8 mouse cellular contexts compared by ENCODE assay signal in genomic region chr2:10300771-10301170, GRCm38 (mm10).
DNase-seq lines count a peak whose midpoint lies in the region; ATAC-seq and TF ChIP-seq lines count a peak whose summit lies in the region.

No protein-coding gene starts in this region.

- H3K4me3 ChIP-seq in heart, postnatal 0 days (ENCODE audit: low read depth, low read length): no peak overlapping the region
- no peak overlapping the region for H3K4me3 ChIP-seq in liver, embryonic 14.5 days (ENCODE audit: insufficient read depth in 1 of 2, low read depth in 2 of 2, low read length in 2 of 2)
- H3K4me3 ChIP-seq in stomach, embryonic 14.5 days (ENCODE audit: low read depth, low read length): no peak overlapping the region

- peak; percentile 58 for ATAC-seq in heart, postnatal 0 days (ENCODE audit: insufficient read depth, low read depth)
- peak; percentile 78 for ATAC-seq in liver, embryonic 14.5 days (ENCODE audit: insufficient read depth)
- peak; percentile 53 for ATAC-seq in stomach, embryonic 14.5 days (ENCODE audit: insufficient number of reproducible peaks, insufficient read depth, low FRiP score, low read depth)

- H3K9me3 ChIP-seq in heart, postnatal 0 days (replicated peaks; ENCODE audit: control insufficient read depth, low read length): no peaks in the 10 kb centered on the region
- H3K9me3 ChIP-seq in liver, embryonic 14.5 days (ENCODE audit: control insufficient read depth, low read length): no peaks in the 10 kb centered on the region
- H3K9me3 ChIP-seq in stomach, embryonic 14.5 days (ENCODE audit: control insufficient read depth, low read depth, low read length): no peaks in the 10 kb centered on the region

- 30% methylated on average over 10 of the region's 10 CpGs for WGBS in heart, postnatal 0 days
- 39% methylated on average over 10 of the region's 10 CpGs for WGBS in liver, embryonic 14.5 days (ENCODE audit: insufficient replicate concordance)
- WGBS in stomach, embryonic 14.5 days: 43% methylated on average over 10 of the region's 10 CpGs

- no peaks in the 10 kb centered on the region for H3K4me1 ChIP-seq in heart, postnatal 0 days (ENCODE audit: control insufficient read depth, insufficient read depth)
- peaks cover 0 to 8% of the 10 kb centered on the region in 2 experiments; a peak in 1 of 4 replicates for H3K4me1 ChIP-seq in liver, embryonic 14.5 days (replicated peaks; ENCODE audit: control insufficient read depth in 2 of 2, insufficient read depth in 2 of 2, low read length in 1 of 2)
- peaks cover 4% of the 10 kb centered on the region; the same call in 1 of the 2 replicates for H3K4me1 ChIP-seq in stomach, embryonic 14.5 days (ENCODE audit: control insufficient read depth, insufficient read depth, low read length)

- DNase-seq in cerebellum, postnatal 10 days: peak; percentile 49 to 50
- no peak for DNase-seq in cerebellum, adult 11-12 months
- DNase-seq in spleen, postnatal 14 days (ENCODE audit: low spot score in 2 of 2): peak; percentile 3 to 16
- no peak for DNase-seq in spleen, adult 12 weeks (ENCODE audit: low spot score)
- DNase-seq in heart, postnatal 0 days (ENCODE audit: low spot score): no peak
- DNase-seq in liver, embryonic 14.5 days (ENCODE audit: low read depth in 3 of 3, low spot score in 3 of 3): no peak
- no peak for DNase-seq in B cell, adult 2 months

- no peaks in the 10 kb centered on the region for H3K36me3 ChIP-seq in heart, postnatal 0 days (replicated peaks; ENCODE audit: control insufficient read depth, insufficient read depth, low read length)
- H3K36me3 ChIP-seq in liver, embryonic 14.5 days (replicated peaks; ENCODE audit: control insufficient read depth, insufficient read depth, low read depth): no peaks in the 10 kb centered on the region
- no peaks in the 10 kb centered on the region for H3K36me3 ChIP-seq in stomach, embryonic 14.5 days (ENCODE audit: control insufficient read depth, insufficient read depth, low read length)

- TF ChIP-seq EP300 in heart, postnatal 0 days (IDR thresholded peaks at IDR 0.05; ENCODE audit: low read depth): no peak
- TF ChIP-seq EP300 in liver, embryonic 14.5 days (IDR thresholded peaks at IDR 0.05; ENCODE audit: low read depth): no peak

- no peak overlapping the region for H3K27ac ChIP-seq in heart, postnatal 0 days (ENCODE audit: low read depth)
- H3K27ac ChIP-seq in liver, embryonic 14.5 days: no peak overlapping the region
- H3K27ac ChIP-seq in stomach, embryonic 14.5 days (ENCODE audit: low read length): no peak overlapping the region

- no peak overlapping the region for H3K9ac ChIP-seq in heart, postnatal 0 days (replicated peaks; ENCODE audit: low read depth, low read length)
- no peak overlapping the region for H3K9ac ChIP-seq in liver, embryonic 14.5 days (replicated peaks)
- no peak overlapping the region for H3K9ac ChIP-seq in stomach, embryonic 14.5 days (replicated peaks; ENCODE audit: low read depth, low read length)

- H3K27me3 ChIP-seq in heart, postnatal 0 days (ENCODE audit: control insufficient read depth, insufficient read depth, low read length): peaks cover 4% of the 10 kb centered on the region; the same call in 1 of the 2 replicates
- H3K27me3 ChIP-seq in liver, embryonic 14.5 days (ENCODE audit: control insufficient read depth, insufficient read depth, low read length): no peaks in the 10 kb centered on the region
- H3K27me3 ChIP-seq in stomach, embryonic 14.5 days (ENCODE audit: control insufficient read depth, insufficient read depth, low read length): no peaks in the 10 kb centered on the region

- no peak for TF ChIP-seq CTCF in heart, postnatal 0 days (IDR thresholded peaks at IDR 0.05; ENCODE audit: low read depth)
- no peak for TF ChIP-seq CTCF in liver, embryonic 14.5 days (IDR thresholded peaks at IDR 0.05; ENCODE audit: low read depth)

- H3K4me2 ChIP-seq in heart, postnatal 0 days (ENCODE audit: low read depth, low read length): peak overlapping the region; percentile 31; the same call in 1 of the 2 replicates
- peak overlapping the region; percentile 30; the same call in 1 of the 2 replicates for H3K4me2 ChIP-seq in liver, embryonic 14.5 days (ENCODE audit: low read depth)
- peak overlapping the region; percentile 20; the same call in 1 of the 2 replicates for H3K4me2 ChIP-seq in stomach, embryonic 14.5 days (replicated peaks; ENCODE audit: low read depth, low read length)

Comparison
In these comparisons a context has a peak if more than half of its experiments do, and no peak if none do; other contexts are left out.
1. DNase-seq: peak in cerebellum, postnatal 10 days (2 of 2) and spleen, postnatal 14 days (2 of 2); none in cerebellum, adult 11-12 months (single experiment), spleen, adult 12 weeks (single experiment), heart, postnatal 0 days (single experiment), liver, embryonic 14.5 days (0 of 3) and B cell, adult 2 months (0 of 2).
2. Peak in every context shown above with its lines, with median percentiles within 50 percentile points of each other: ATAC-seq and H3K4me2 ChIP-seq.